Mouse (Mus musculus): ENCODE results near the gene Rabl2.

- TF ChIP-seq CTCF (IDR thresholded peaks at IDR 0.05; ENCODE audit: extremely low read depth, insufficient read depth, low read length), result no peak
- TF ChIP-seq POLR2A (IDR thresholded peaks at IDR 0.05; ENCODE audit: extremely low read depth, insufficient read depth, low read length), result no peak
Measured at GRCm38 (mm10) chr15:89592548-89592947, 825 bp upstream of the Rabl2 start.

Data from cortical plate, adult 2 months (tissue).